Mouse (Mus musculus) embryo, embryonic 11.5 days (tissue): ENCODE results near the gene Hist1h1e.
A peak's percentile ranks its signal among the peaks of the same experiment; 100 is the strongest.
"Not testable (repeated sequence)": the region's sequence is repeated elsewhere in the genome, so short reads cannot be mapped to it uniquely, and the experiment has no call there.

Source experiments
- DNase-seq: peaks from one replicate; pipeline ENCODE4 v3.0.0-alpha.2; 2012; ENCODE audit warnings: low read depth, low spot score

Gene Hist1h1e

DNA sequence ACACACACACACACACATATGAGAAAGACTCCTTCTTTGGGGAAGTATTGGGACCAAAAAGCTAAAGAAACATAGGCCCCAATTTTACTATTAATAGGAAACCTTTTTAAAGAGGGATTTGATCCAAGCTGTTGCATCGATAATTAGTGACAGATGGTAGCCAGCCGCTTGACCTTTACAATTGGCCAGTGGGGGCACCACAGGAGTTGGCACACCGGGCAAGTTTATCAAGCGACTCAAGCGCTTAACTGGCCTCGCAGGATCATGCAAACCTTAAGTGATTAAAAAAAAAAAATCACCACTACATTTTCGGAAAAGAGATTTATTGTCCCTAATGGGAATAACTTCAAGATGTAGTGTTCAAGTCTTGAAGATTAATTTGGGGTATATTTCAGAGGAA lies 29.7 kb downstream of the Hist1h1e start:
- no peak for DNase-seq

DNA sequence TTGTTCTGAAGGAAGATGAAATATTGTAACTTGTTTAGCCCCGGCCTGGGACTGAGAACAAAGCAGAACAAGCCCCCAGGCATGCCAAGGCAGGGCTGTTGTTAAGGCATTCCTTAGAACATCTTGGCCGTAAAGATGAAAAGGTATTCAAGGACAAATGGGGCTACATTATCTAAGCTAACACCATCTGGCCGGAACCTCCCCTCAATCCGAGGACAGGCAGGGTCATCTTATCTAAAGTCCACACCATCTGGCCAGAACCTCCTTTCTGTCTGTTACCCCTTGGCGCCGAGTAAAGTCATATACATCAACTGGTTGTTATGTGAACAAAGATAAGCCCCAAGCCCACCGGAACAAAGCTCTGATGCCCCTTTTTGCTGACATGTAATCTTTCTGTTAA lies 30.5 kb downstream of the Hist1h1e start:
- not testable (repeated sequence) for DNase-seq

GRCm38 (mm10) chr13:23591206-23591605 lies 31.2 kb downstream of the Hist1h1e start:
- DNase-seq, result no peak

GRCm38 (mm10) chr13:23586940-23587225 lies 35.5 kb downstream of the Hist1h1e start:
- DNase-seq, result no peak

- DNase-seq, result no peak
Observed at GRCm38 (mm10) chr13:23586099-23586939, 36.0 kb downstream of the Hist1h1e start.

DNA sequence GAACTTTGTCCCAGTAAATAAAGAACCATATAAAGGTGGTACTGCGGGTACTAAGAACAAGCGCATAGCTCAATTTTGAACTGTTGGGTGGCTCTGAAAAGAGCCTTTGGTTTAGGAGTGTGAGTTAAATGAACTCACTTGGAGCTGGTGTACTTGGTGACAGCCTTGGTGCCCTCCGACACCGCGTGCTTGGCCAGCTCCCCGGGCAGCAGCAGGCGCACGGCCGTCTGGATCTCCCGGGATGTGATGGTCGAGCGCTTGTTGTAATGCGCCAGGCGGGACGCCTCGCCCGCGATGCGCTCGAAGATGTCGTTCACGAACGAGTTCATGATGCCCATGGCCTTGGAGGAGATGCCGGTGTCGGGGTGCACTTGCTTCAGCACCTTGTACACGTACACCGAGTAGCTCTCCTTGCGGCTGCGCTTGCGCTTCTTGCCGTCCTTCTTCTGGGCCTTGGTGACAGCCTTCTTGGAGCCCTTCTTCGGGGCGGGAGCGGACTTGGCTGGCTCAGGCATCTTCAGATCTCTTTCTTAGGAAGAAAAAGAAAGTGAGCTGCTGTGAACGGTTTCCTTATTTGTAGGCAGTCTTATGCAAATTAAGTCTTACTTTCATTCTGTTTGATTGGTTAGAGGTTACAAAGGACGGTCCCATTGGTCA lies 36.8 kb downstream of the Hist1h1e start:
- peak; percentile 83 for DNase-seq

DNA sequence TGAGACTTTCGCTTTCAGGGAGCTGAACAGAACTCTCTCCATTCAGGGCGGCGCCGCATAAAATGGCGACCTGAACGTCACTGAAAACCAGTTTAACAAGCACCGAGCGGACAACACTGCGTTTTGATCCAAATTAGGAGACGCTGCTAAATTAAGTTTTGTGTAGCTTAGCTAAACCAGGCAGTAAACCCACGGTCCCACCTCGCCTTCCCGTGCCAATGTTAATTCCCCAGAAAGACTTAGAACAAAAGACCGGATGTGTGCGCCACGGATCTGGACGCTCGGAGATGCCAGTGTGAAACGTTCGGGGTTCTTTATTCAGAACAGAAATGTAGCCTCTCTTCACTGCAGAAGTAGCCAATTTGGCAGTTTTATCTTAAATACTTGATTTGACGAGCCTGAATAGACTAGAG lies 37.3 kb downstream of the Hist1h1e start:
- no peak for DNase-seq

DNA sequence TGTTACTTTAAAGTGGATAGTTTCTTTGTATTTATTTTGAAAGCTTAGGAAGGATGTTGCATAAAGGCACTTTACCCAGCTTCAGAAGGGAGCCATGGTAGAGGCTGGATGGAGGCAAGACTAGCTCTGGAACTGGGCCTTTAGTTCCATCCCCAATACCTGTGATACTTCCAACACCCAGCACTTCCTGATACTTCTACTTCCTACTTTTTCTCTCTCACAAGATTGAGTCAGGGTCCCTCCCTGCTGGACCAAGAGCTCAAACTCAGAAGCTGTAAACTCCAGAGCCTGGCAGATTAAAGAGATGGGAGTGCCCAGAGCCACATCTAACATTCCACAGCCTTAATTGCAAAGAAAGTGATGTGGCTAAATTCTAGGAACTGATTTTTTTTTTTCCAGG lies 38.0 kb downstream of the Hist1h1e start:
- no peak for DNase-seq

DNA sequence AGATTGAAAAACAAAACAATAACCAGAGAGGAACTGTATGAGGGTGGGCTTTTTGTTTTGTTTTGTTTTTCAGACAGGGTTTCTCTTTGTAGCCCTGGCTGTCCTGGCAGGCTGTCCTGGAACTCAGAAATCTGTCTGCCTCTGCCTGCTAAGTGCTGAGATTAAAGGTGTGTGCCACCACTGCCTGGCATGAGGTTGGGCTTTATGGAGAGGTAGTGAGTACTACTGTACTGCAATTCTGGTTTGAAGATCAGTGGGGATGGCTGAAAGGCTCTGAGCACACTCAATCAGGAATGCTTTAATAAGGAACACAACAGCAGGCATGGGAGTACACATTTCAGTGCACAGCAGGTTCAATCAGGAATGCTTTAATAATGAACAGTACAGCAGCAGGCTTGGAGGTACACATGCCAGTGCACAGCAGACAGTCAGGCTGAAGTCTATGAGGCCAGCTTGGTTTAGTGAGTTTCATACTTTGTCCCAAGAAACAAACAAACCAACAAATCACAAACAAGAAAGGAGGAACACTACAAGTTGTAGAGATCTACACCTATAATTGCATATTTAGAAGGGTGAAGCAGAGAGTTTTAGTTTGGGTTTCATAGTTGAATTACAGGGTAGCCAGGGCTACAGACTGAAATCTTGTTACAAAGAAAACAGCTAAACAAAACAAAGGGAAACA lies 38.8 kb downstream of the Hist1h1e start:
- DNase-seq, result no peak

GRCm38 (mm10) chr13:23582219-23583056 lies 39.9 kb downstream of the Hist1h1e start:
- no peak for DNase-seq

- DNase-seq, result peak; percentile 95
Observed at GRCm38 (mm10) chr13:23581408-23582218, 40.7 kb downstream of the Hist1h1e start, which contains the start of gene Hist1h4d. Gene Hist1h4d (plus strand): TSS chr13:23581598.

DNA sequence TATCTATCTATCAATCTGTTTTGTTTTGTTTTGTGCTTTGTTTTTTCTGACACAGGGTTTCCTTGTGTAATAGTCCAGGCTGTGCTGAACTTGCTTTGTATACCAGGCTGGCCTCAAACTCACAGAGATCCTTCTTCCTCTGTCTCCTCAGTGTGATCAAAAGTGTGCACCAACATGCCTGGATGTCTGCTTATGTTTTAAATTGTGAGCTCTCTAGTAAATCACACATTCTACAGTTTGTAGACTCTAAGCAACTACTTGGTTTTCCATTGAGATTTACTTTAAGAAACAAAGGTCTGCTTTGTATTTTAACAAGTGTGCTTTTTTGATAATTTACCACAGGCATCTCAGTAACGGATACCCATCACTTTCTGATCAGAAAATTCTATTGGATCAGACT lies 44.5 kb downstream of the Hist1h1e start:
- no peak for DNase-seq

GRCm38 (mm10) chr13:23576906-23577639 lies 45.3 kb downstream of the Hist1h1e start:
- no peak for DNase-seq

- no peak for DNase-seq
Observed at GRCm38 (mm10) chr13:23576351-23576881, 45.9 kb downstream of the Hist1h1e start.

- not testable (repeated sequence) for DNase-seq
Observed at GRCm38 (mm10) chr13:23575864-23576313, 46.5 kb downstream of the Hist1h1e start.

- no peak for DNase-seq
Observed at GRCm38 (mm10) chr13:23575271-23575851, 47.0 kb downstream of the Hist1h1e start, which contains the start of gene Hist1h3d. Gene Hist1h3d (plus strand): TSS chr13:23575763.

DNA sequence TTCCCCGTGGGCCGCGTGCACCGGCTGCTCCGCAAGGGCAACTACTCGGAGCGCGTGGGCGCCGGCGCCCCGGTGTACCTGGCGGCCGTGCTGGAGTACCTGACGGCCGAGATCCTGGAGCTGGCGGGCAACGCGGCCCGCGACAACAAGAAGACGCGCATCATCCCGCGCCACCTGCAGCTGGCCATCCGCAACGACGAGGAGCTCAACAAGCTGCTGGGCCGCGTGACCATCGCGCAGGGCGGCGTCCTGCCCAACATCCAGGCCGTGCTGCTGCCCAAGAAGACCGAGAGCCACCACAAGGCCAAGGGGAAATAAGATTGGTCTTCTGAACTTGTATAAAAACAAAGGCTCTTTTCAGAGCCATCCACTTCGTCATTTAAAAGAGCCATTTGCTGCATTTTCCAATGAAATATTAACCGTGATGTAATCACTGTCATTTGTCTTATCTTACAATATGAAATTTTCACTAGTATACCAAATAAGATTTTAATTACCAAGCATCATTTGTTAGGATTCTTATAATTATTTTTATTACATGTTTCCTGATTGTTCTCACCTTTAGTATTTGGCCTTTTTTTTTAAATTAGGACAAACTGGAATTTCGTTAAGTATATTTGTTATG lies 47.7 kb downstream of the Hist1h1e start:
- not testable (repeated sequence) for DNase-seq

DNA sequence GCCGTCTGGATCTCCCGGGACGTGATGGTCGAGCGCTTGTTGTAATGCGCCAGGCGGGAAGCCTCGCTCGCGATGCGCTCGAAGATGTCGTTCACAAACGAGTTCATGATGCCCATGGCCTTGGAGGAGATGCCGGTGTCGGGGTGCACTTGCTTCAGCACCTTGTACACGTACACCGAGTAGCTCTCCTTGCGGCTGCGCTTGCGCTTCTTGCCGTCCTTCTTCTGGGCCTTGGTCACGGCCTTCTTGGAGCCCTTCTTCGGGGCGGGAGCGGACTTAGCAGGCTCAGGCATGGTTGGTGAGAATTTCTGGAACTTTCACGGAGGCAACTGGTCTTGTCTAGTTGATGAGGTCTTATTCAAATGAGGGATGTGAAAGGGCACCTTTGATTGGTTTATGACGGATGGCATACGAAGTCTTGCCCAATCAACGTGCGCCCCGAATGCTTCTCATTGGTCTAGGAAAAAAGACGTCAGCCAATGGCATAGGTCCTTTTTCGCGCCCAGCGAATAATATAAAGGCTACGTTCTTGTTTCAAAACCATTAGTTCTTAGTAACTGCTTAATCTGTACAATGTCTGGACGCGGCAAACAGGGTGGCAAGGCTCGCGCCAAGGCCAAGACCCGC lies 48.3 kb downstream of the Hist1h1e start, which contains the start of the genes Hist1h2bf and Hist1h2ad:
TSS of gene Hist1h2bf (minus strand) at position 299 of the 627 bp plus-strand sequence.
TSS of gene Hist1h2ad (plus strand) at position 484 of the 627 bp plus-strand sequence.
- DNase-seq, result peak; percentile 91
